Mouse (Mus musculus): ENCODE results near the gene Olfr766-ps1. TPM values are rescaled to one million over a fixed set of nuclear protein-coding genes. Genes with fewer than 3 reads are reported as not detected.
A peak's percentile ranks its signal among the peaks of the same experiment; 100 is the strongest.

Olfr766-ps1 gene
- polyA plus RNA-seq, 1 experiment from 2014 or later: not detected

- DNase-seq (ENCODE audit: low spot score) (no peak), ATAC-seq (replicated peaks; ENCODE audit: insufficient number of reproducible peaks, low FRiP score, low TSS enrichment, low read depth) (no peak)
- Histone ChIP-seq H3K4me3 (ENCODE audit: low read depth, low read length) (no peak overlapping the region), H3K27me3 (ENCODE audit: control insufficient read depth, insufficient read depth, low read length) (no peaks in the 10 kb centered on the region), H3K36me3 (replicated peaks; ENCODE audit: control insufficient read depth, insufficient read depth, low read depth, low read length) (no peaks in the 10 kb centered on the region), H3K4me1 (ENCODE audit: control insufficient read depth, insufficient read depth, low read length) (no peaks in the 10 kb centered on the region), H3K9ac (replicated peaks; ENCODE audit: low read length) (no peak overlapping the region), H3K27ac (replicated peaks; ENCODE audit: low read depth, low read length) (no peak overlapping the region), H3K4me2 (ENCODE audit: low read depth, low read length) (no peak overlapping the region), H3K9me3 (replicated peaks; ENCODE audit: control insufficient read depth, low read length) (no peaks in the 10 kb centered on the region)
- WGBS: 86% methylated on average over 2 of the region's 2 CpGs
Measured at GRCm38 (mm10) chr10:129028343-129028742, 40.4 kb downstream of the Olfr766-ps1 start.

GRCm38 (mm10) chr10:129026018-129026662 is 42.6 kb downstream of the Olfr766-ps1 start:
- H3K9ac ChIP-seq (replicated peaks; ENCODE audit: low read length): no peak overlapping the region
- no peak for ATAC-seq (replicated peaks; ENCODE audit: insufficient number of reproducible peaks, low FRiP score, low TSS enrichment, low read depth)

DNA sequence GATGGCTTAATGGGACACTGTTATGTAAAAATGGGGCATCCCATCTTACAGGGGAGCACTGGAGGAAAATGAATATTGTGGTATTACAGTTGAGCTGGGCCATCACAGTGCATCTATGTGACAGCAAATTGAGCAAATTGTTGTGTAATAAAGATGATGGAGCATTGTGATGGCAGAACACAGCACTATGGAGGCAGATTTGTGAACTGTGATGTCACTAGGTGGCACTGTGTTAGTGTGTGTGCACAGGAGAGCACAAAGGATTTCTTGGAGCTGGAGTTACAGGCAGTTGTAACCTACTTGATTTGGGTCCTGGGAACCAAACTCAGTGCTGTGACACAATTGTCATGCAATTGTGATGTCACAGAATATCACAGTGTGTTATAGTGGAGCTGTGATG is 45.5 kb downstream of the Olfr766-ps1 start:
- Histone ChIP-seq H3K9ac (replicated peaks; ENCODE audit: low read length) (no peak overlapping the region), H3K36me3 (replicated peaks; ENCODE audit: control insufficient read depth, insufficient read depth, low read depth, low read length) (no peaks in the 10 kb centered on the region), H3K4me3 (ENCODE audit: low read depth, low read length) (no peak overlapping the region), H3K4me2 (ENCODE audit: low read depth, low read length) (no peak overlapping the region), H3K27me3 (ENCODE audit: control insufficient read depth, insufficient read depth, low read length) (no peaks in the 10 kb centered on the region), H3K9me3 (replicated peaks; ENCODE audit: control insufficient read depth, low read length) (no peaks in the 10 kb centered on the region), H3K27ac (replicated peaks; ENCODE audit: low read depth, low read length) (no peak overlapping the region), H3K4me1 (ENCODE audit: control insufficient read depth, insufficient read depth, low read length) (no peaks in the 10 kb centered on the region)
- DNase-seq (ENCODE audit: low spot score) (no peak), ATAC-seq (replicated peaks; ENCODE audit: insufficient number of reproducible peaks, low FRiP score, low TSS enrichment, low read depth) (no peak)

More at GRCm38 (mm10) chr10:129026018-129026662, 42.6 kb downstream of the Olfr766-ps1 start:
- 62% methylated on average over 3 of the region's 3 CpGs for WGBS
- H3K27me3 ChIP-seq (ENCODE audit: control insufficient read depth, insufficient read depth, low read length): no peaks in the 10 kb centered on the region
- H3K9me3 ChIP-seq (replicated peaks; ENCODE audit: control insufficient read depth, low read length): no peaks in the 10 kb centered on the region
- H3K36me3 ChIP-seq (replicated peaks; ENCODE audit: control insufficient read depth, insufficient read depth, low read depth, low read length): no peaks in the 10 kb centered on the region
- H3K4me3 ChIP-seq (ENCODE audit: low read depth, low read length): no peak overlapping the region
- H3K4me1 ChIP-seq (ENCODE audit: control insufficient read depth, insufficient read depth, low read length): no peaks in the 10 kb centered on the region
- DNase-seq (ENCODE audit: low spot score): peak; percentile 74
- H3K4me2 ChIP-seq (ENCODE audit: low read depth, low read length): no peak overlapping the region
- no peak overlapping the region for H3K27ac ChIP-seq (replicated peaks; ENCODE audit: low read depth, low read length)

DNA sequence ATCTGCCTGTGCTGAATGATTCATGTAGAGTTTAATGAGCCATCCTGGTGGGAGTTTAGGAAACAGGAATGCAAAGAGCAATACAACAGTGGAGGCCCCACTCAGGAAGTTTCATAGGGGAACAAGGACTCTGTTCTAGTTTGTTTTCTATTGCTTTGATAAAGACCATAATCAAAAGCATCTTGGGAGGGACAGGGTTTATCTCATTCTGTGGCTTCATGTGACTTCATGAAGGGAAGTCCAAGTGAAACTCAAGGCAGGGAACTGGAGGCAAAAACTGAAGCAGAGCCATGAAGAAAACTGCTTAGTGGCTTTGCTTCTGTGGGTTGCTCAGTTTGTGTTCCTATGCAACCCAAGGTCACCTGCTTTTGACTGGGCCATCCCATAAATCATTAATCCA is 54.3 kb downstream of the Olfr766-ps1 start:
- no peaks in the 10 kb centered on the region for H3K9me3 ChIP-seq (replicated peaks; ENCODE audit: control insufficient read depth, low read length)
- H3K4me3 ChIP-seq (ENCODE audit: low read depth, low read length): no peak overlapping the region
- no peak overlapping the region for H3K27ac ChIP-seq (replicated peaks; ENCODE audit: low read depth, low read length)
- H3K4me1 ChIP-seq (ENCODE audit: control insufficient read depth, insufficient read depth, low read length): no peaks in the 10 kb centered on the region
- DNase-seq (ENCODE audit: low spot score): no peak
- no peak for ATAC-seq (replicated peaks; ENCODE audit: insufficient number of reproducible peaks, low FRiP score, low TSS enrichment, low read depth)
- no peak overlapping the region for H3K9ac ChIP-seq (replicated peaks; ENCODE audit: low read length)
- no peaks in the 10 kb centered on the region for H3K36me3 ChIP-seq (replicated peaks; ENCODE audit: control insufficient read depth, insufficient read depth, low read depth, low read length)
- H3K27me3 ChIP-seq (ENCODE audit: control insufficient read depth, insufficient read depth, low read length): no peaks in the 10 kb centered on the region
- no peak overlapping the region for H3K4me2 ChIP-seq (ENCODE audit: low read depth, low read length)

Other genes with a start within 250 kb of the Olfr766-ps1 start
- gene Ormdl2, start 247.3 kb downstream of the Olfr766-ps1 start, polyA plus RNA-seq (2014; fragmentation: Nextera tagmentation; extraction: Ambion mirVana): 47.7 and 48.0 TPM in 2 replicates
- gene Gdf11, start 177.3 kb downstream of the Olfr766-ps1 start, polyA plus RNA-seq (2014; fragmentation: Nextera tagmentation; extraction: Ambion mirVana): 10.5 and 10.9 TPM in 2 replicates
- gene Cd63, start 168.0 kb downstream of the Olfr766-ps1 start, polyA plus RNA-seq (2014; fragmentation: Nextera tagmentation; extraction: Ambion mirVana): 324 and 334 TPM in 2 replicates
- 9.2 and 11.4 TPM in 2 replicates for gene Rdh5, start 146.1 kb downstream of the Olfr766-ps1 start, polyA plus RNA-seq (2014; fragmentation: Nextera tagmentation; extraction: Ambion mirVana)
- gene Bloc1s1, start 144.9 kb downstream of the Olfr766-ps1 start, polyA plus RNA-seq (2014; fragmentation: Nextera tagmentation; extraction: Ambion mirVana): 196 and 213 TPM in 2 replicates
- 2.3 and 2.7 TPM in 2 replicates for gene Itga7, start 135.2 kb downstream of the Olfr766-ps1 start, polyA plus RNA-seq (2014; fragmentation: Nextera tagmentation; extraction: Ambion mirVana)
- not detected in 2 replicates for gene Mettl7b, start 108.0 kb downstream of the Olfr766-ps1 start, polyA plus RNA-seq (2014; fragmentation: Nextera tagmentation; extraction: Ambion mirVana)
- gene Olfr9, start 79.5 kb downstream of the Olfr766-ps1 start, polyA plus RNA-seq (2014; fragmentation: Nextera tagmentation; extraction: Ambion mirVana): not detected in 2 replicates
- gene Olfr763, start 58.2 kb downstream of the Olfr766-ps1 start, polyA plus RNA-seq (2014; fragmentation: Nextera tagmentation; extraction: Ambion mirVana): not detected in 2 replicates
- gene Olfr764-ps1, start 29.1 kb downstream of the Olfr766-ps1 start, polyA plus RNA-seq (2014; fragmentation: Nextera tagmentation; extraction: Ambion mirVana): not detected in 2 replicates
- gene Olfr765, start 19.0 kb downstream of the Olfr766-ps1 start, polyA plus RNA-seq (2014; fragmentation: Nextera tagmentation; extraction: Ambion mirVana): not detected in 2 replicates
- not detected in 2 replicates for gene Olfr767, start 13.9 kb upstream of the Olfr766-ps1 start, polyA plus RNA-seq (2014; fragmentation: Nextera tagmentation; extraction: Ambion mirVana)
- gene Olfr768, start 30.4 kb upstream of the Olfr766-ps1 start, polyA plus RNA-seq (2014; fragmentation: Nextera tagmentation; extraction: Ambion mirVana): not detected in 2 replicates
- not detected in 2 replicates for gene Olfr769, start 48.9 kb upstream of the Olfr766-ps1 start, polyA plus RNA-seq (2014; fragmentation: Nextera tagmentation; extraction: Ambion mirVana)
- gene Olfr770, start 70.0 kb upstream of the Olfr766-ps1 start, polyA plus RNA-seq (2014; fragmentation: Nextera tagmentation; extraction: Ambion mirVana): not detected in 2 replicates
- gene Olfr771, start 95.8 kb upstream of the Olfr766-ps1 start, polyA plus RNA-seq (2014; fragmentation: Nextera tagmentation; extraction: Ambion mirVana): not detected in 2 replicates
- not detected in 2 replicates for gene Olfr772, start 108.9 kb upstream of the Olfr766-ps1 start, polyA plus RNA-seq (2014; fragmentation: Nextera tagmentation; extraction: Ambion mirVana)
- gene Olfr773, start 118.4 kb upstream of the Olfr766-ps1 start, polyA plus RNA-seq (2014; fragmentation: Nextera tagmentation; extraction: Ambion mirVana): not detected in 2 replicates
- gene Olfr774, start 167.2 kb upstream of the Olfr766-ps1 start, polyA plus RNA-seq (2014; fragmentation: Nextera tagmentation; extraction: Ambion mirVana): not detected in 2 replicates
- not detected in 2 replicates for gene Olfr775, start 179.4 kb upstream of the Olfr766-ps1 start, polyA plus RNA-seq (2014; fragmentation: Nextera tagmentation; extraction: Ambion mirVana)
- not detected in 2 replicates for gene Olfr776, start 190.2 kb upstream of the Olfr766-ps1 start, polyA plus RNA-seq (2014; fragmentation: Nextera tagmentation; extraction: Ambion mirVana)
- not detected in 2 replicates for gene Olfr777, start 202.5 kb upstream of the Olfr766-ps1 start, polyA plus RNA-seq (2014; fragmentation: Nextera tagmentation; extraction: Ambion mirVana)
- gene Olfr780, start 249.1 kb upstream of the Olfr766-ps1 start, polyA plus RNA-seq (2014; fragmentation: Nextera tagmentation; extraction: Ambion mirVana): not detected in 2 replicates